Mouse (Mus musculus): ENCODE results near the gene Rgr.

GRCm38 (mm10) chr14:37028555-37028954, 20.2 kb downstream of the Rgr start:
- TF ChIP-seq CTCF (IDR thresholded peaks at IDR 0.05; ENCODE audit: low read depth) = no peak
- no peak for TF ChIP-seq EP300 (IDR thresholded peaks at IDR 0.05; ENCODE audit: low read depth)
